Mouse (Mus musculus) left cerebral cortex, adult 2 months (tissue): ENCODE measurements around the gene Apela. TPM values are rescaled to one million over a fixed set of nuclear protein-coding genes. Genes with fewer than 3 reads are reported as not detected.

Source experiments
- DNase-seq, 2 experiments: peaks; one replicate each; pipeline ENCODE4 v3.0.0; 2021 to 2022; ENCODE audit warnings: low spot score in 2 of 2, mixed read lengths in 1 of 2; ENCODE audit errors: extremely low spot score in 1 of 2
- H3K27ac ChIP-seq: fragments of 200-600 bp; 2 replicates; pipeline ENCODE4 v1.8.1; 2022
- H3K4me3 ChIP-seq: fragments of 200-600 bp; 2 replicates; pipeline ENCODE4 v1.8.1; 2022
- CTCF ChIP-seq: fragments of 200-600 bp; IDR thresholded peaks from 2 replicates; pipeline ENCODE4 v1.8.1; 2022; ENCODE audit warnings: antibody characterized with exemption, mild to moderate bottlenecking, moderate library complexity
- intact Hi-C: fragments of 180-260 bp; cut with DNase I; formaldehyde crosslinking; loops from one replicate; pipeline ENCODE4 v1.15.1; 2025
- long read RNA-seq, 2 experiments: library from polyadenylated mRNA; stranded (forward); transcript quantifications; one replicate each; pipeline ENCODE4 v2.0.0; 2021; ENCODE audit warnings: borderline mapping rate in 2 of 2
- total RNA-seq, 2 experiments: library from RNA; stranded (reverse); gene quantifications; 2 replicates each; pipeline ENCODE4 v1.2.3; 2021

Gene Apela
- not detected for total RNA-seq
- long read RNA-seq, experiment 1, result 0 reads
- long read RNA-seq, experiment 2, result 0 reads

DNA sequence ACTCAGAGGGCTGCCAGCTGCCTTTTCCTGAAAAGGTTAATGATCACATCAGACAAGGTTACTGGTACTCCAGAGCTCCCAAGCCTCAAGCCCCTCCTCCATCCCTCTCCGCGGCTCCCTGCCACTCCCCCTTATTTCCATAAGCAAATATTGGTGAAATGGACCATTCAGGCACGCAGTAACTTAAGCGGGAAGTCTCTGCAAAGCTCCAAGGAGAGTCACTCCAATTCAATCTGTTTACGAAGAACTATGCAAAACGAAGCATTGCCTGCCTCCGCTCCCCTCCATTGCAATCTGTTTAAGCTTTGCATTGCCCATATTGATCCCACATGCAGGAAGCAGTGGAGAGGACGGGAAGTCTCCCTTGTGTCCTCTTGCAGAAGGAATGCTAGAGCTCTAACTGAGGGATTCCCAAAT, at the start of gene Apela:
Gene Apela, minus strand, starts transcription at position 220 of the 417 bp plus-strand sequence.
- no peak for TF ChIP-seq CTCF
- H3K4me3 ChIP-seq, result no peak within 1 kb of the TSS
- DNase-seq, result peak in 1 of 2 experiments; percentile 10
- H3K27ac ChIP-seq, result no peak within 1 kb of the TSS
- intact Hi-C loops, result no loop called here

DNA sequence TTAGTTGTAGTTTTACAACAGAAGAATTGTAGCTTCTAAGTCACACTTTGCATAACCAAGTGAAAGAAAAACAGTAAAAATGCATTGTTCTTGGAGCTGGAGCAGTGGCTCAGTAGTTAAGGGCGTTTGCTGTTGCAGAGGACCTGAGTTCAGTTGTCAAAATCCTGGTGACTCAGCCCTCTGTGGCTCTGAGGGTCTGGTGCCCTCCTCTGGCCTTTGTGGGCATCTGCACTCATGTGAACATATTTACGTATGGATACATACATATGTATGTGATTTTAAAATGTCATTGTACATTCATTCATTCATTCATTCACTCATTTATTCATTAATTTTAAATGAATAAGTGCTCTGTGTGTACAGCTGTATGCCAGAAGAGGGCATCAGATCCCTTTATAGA, 48.5 kb upstream of the Apela start:
- H3K27ac ChIP-seq, result no peak overlapping the region
- DNase-seq, result no peak
- intact Hi-C loops, result no loop called here
- no peak for TF ChIP-seq CTCF
- no peak overlapping the region for H3K4me3 ChIP-seq

DNA sequence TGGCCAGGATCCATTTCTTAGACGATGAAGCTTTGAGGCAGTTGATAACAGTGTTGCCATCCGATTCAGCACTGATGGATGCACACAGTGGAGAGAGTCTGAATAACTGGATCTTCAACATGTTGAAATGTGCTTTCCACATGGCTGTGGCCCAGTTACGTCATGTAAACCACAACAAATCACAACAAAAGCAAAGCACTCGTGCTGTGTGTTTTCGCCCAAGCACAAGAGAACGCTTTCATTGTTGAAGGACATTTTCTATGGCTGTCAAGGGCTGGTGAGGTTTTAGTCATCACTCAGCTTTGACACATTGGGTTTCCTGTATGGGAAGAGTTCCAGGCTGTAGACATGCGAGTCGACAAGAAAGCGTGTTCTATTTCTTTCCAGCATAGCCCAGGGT, 43.6 kb upstream of the Apela start:
- DNase-seq, result no peak
- intact Hi-C loops, result no loop called here
- H3K27ac ChIP-seq, result no peak overlapping the region
- no peak overlapping the region for H3K4me3 ChIP-seq
- TF ChIP-seq CTCF, result no peak

DNA sequence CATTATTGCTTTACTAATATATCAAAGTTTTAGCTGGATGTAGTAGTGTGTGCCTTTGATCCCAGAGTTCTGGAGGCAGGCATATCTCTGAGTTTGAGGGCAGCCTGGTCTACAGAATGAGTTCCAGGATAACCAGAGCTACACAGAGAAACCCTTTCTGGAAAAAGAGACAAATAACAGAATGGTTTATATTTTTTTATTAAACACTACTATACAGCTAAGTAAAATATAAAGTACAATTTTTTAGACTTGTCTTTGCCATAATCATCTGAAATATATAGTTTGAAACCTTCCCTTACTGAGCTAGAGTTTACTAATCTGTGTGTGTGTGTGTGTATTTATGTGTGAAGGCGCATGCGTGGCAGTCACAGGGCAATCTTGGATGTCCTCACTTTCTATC, 37.6 kb upstream of the Apela start, which contains the start of gene Gm10663:
Gene Gm10663, plus strand, starts transcription at position 301 of the 400 bp plus-strand sequence.
- intact Hi-C loops, result no loop called here
- TF ChIP-seq CTCF, result no peak
- Histone ChIP-seq H3K4me3 (no peak within 1 kb of the TSS), H3K27ac (no peak within 1 kb of the TSS)
- DNase-seq, result no peak

DNA sequence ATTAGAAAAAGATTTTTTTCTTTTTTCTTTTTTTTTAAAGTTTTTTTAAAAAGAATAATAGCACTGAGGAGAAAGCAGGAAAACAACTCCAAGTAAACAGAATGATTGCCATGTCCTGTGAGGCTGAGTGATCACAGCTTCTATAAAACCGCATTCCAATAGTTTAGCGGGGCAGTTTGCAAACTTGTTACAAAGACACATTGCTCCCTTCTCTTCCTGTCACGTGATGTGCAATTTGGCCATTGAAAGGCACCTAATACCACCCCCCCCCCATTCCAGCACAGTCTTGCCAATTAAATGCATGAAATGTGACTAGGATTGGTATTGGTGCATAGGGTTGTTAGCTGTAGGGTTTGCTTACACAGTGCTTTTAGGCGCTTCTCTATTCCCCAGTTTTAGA, 33.9 kb upstream of the Apela start:
- Histone ChIP-seq H3K4me3 (no peak overlapping the region), H3K27ac (no peak overlapping the region)
- TF ChIP-seq CTCF, result no peak
- intact Hi-C loops, result no loop called here
- no peak for DNase-seq

DNA sequence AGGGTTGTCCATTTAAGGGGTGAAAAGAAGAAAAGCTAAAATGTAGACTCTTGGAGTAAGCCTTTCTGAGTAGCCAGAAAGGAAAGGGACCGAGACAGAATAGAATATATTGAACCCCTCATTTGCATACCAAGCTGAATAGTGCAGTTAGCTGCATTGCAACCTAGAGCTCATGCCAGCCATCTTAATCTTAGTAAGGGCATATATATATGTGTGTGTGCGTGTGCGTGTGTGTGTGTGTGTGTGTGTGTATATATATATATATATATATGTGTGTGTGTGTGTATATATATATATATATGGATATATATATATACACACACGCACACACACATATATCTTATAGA, 31.3 kb upstream of the Apela start:
- TF ChIP-seq CTCF, result no peak
- Histone ChIP-seq H3K27ac (no peak overlapping the region), H3K4me3 (no peak overlapping the region)
- DNase-seq, result no peak
- intact Hi-C loops, result no loop called here

DNA sequence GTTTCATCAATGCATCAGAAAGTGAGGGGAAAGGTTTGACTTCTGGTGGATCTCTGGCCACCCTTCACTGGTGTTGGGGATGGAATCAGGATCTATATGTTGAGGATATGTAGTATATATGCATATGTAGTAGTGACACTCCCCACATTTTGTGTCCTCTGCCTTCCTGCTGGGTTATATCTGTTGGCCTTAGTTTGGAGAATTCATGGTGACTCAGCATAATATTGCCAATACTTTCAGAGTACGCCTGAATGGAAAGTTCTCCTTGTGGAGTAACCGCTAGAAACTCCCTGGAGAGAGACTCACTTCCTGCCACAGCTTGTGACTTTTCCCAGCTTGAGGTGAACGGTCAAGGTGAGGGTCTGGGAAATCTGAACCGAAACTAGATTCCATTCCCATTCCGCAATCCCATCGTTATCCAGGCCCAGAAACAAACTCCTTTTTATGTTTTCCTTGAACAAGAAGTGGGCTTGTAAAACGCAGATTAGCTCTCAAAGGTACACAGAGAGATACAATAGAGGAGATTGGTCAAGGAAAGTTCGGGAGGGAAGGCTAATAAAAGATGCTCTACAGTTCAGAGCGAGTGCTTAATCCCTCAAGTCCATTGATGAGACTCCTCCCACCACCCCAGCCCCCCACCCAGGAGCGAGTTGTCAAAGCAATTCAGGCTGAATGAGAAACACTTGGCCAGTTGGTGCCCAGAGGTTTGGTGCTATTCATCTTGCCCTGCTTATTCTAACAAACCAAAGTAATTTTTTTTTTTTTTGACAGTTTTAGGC, 30.7 kb upstream of the Apela start:
- no peak for TF ChIP-seq CTCF
- no peak for DNase-seq
- Histone ChIP-seq H3K4me3 (no peak overlapping the region), H3K27ac (no peak overlapping the region)
- intact Hi-C loops, result no loop called here

DNA sequence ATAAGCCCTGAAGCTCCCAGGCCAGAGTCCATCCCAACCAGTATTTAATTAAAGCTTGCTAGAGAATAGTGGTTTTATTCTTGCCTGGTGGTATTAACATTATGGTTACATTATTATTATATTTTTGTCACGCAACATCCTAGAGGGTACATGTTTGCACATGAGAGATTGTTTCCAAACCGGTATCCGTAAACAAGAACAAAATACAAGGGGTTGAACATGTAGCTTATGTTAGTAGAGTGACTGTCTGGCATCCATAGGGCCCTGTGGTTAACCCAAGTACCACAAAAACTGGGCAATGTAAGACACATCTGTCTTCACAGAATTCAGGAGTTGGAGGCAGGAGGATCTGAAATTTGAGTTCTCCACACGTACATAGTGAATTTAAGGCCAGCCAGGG, 29.9 kb upstream of the Apela start:
- intact Hi-C loops, result no loop called here
- no peak overlapping the region for H3K27ac ChIP-seq

DNA sequence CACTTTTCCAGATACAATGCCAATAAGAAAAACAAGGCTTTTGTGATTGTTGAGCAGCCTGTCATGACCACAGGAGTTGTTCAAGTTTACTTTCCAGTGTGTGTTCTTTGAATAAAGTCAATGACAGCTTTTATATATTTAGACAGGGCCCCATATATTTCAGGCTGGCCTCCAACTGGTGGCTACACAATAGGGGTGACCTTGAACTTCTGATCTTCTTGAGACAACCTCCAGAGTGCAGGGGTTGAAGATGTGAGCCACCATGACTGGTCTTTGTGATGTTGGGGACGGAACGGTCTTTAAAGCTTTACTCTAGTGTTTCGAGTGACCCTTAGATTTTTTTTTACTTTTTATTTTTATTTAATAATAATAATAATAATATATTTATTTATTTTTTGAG, 28.5 kb upstream of the Apela start:
- intact Hi-C loops, result no loop called here
- H3K4me3 ChIP-seq, result no peak overlapping the region
- no peak overlapping the region for H3K27ac ChIP-seq
- no peak for DNase-seq
- no peak for TF ChIP-seq CTCF

More for the DNA sequence above, 29.9 kb upstream of the Apela start:
- no peak for TF ChIP-seq CTCF
- H3K4me3 ChIP-seq, result no peak overlapping the region
- DNase-seq, result no peak

DNA sequence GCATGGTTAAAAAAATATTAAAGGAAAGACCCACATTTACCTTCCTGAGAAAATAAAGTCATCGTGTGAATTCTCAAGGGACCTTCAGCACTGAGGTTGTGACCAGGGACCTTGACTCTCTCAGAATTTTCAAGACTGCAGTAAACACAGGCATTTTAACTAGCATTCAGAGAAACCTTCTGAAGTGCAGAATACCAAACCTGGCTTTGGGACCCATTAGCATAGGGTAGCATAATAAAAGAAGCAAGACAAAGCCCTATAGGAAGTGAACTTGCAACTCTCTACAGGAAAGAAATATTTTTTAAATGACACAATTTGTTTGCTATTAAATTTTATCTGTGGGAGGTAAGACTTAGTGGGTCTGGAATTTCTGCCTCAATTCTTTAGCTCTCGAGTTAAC, 26.9 kb upstream of the Apela start:
- no peak overlapping the region for H3K27ac ChIP-seq
- intact Hi-C loops, result no loop called here
- no peak for TF ChIP-seq CTCF
- no peak for DNase-seq
- no peak overlapping the region for H3K4me3 ChIP-seq

DNA sequence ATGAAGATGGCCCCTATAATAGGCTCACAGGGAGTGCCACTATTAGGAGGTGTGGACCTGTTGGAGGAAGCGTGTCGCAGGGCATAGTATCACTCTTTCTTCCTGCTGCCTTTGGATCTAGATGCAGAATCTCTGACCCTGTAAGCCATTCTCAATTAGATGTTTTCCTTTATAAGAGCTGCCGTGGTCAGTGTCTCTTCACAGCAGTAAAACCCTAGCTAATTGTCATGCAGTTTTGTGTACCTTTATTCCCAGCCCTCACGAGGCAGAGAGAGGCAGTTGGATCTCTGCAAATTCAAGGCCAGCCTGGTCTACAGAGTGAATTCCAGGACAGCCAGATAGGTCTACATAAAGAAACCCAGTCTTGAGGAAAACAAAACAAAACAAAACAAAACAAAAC, 25.1 kb upstream of the Apela start:
- H3K4me3 ChIP-seq, result no peak overlapping the region
- DNase-seq, result no peak
- TF ChIP-seq CTCF, result no peak
- intact Hi-C loops, result no loop called here
- no peak overlapping the region for H3K27ac ChIP-seq

DNA sequence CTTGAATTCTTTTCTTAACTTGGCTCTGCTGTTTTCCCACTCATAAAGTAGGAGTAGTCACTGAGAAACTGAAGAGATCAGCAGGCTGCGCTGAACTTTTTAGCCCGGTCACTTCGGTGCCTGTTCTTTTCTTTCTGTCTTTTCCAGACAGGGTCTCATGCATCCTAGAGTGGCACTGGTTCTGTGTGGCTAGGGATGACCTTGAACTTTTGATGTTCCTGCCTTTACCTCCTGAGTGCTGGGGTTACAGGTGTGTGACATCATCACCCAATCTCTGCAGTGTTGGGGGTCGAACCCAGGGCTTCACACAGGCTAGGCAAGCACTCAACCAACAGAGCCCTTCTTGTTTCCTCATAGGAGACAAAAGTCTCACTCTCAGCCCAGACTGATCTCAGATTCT, 19.6 kb upstream of the Apela start:
- no peak overlapping the region for H3K27ac ChIP-seq
- intact Hi-C loops, result no loop called here
- TF ChIP-seq CTCF, result no peak
- no peak overlapping the region for H3K4me3 ChIP-seq
- no peak for DNase-seq

DNA sequence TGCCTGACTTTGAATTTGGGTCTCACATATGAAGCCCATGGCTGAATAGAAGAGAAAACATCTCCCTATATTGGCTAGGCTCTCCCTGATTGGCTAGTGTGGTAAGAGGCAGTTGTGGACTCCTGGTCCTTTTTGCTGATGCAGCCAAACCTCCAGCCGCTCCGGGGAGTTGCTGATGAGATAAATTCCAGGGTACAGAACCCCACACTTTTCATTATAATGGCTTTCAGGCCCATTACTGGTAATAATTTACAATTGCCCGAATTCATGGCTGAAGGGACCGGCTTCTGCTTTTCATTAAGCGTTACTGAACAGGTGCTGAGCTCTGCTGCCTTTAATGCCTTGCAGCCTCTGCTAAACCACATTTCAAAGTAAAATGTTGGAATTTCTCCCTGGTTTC, 16.8 kb upstream of the Apela start:
- DNase-seq, result no peak
- TF ChIP-seq CTCF, result no peak
- H3K27ac ChIP-seq, result no peak overlapping the region
- no peak overlapping the region for H3K4me3 ChIP-seq
- intact Hi-C loops, result no loop called here
